Mouse (Mus musculus) T-cell, adult 66 days (primary cell): Measurements from ENCODE around the gene Ppdpf. TPM values are rescaled to one million over a fixed set of nuclear protein-coding genes. Genes with fewer than 3 reads are reported as not detected.

ENCODE experiments used
- total RNA-seq, 2 experiments: library from RNA; stranded (reverse); gene quantifications; 3 replicates in 1 of 2; 4 replicates in 1 of 2; pipeline ENCODE4 v1.2.4; 2023

Ppdpf gene
- total RNA-seq, result 100 to 1,000 TPM in 1 of 2 experiments, 10 to 100 TPM in 1; 85.3 to 108 TPM

GRCm38 (mm10) chr2:181187121-181188000 is at the start of gene Ppdpf:
Gene Ppdpf, plus strand, starts transcription at chr2:181187247.

GRCm38 (mm10) chr2:181156248-181157121 is 30.6 kb upstream of the Ppdpf start, which contains the start of gene Eef1a2:
Gene Eef1a2, minus strand, starts transcription at chr2:181157014.

GRCm38 (mm10) chr2:181202422-181202821 is 15.4 kb downstream of the Ppdpf start, which contains the start of gene Ptk6:
Gene Ptk6, minus strand, starts transcription at chr2:181202789.

GRCm38 (mm10) chr2:181213021-181213445 is 26.0 kb downstream of the Ppdpf start, which contains the start of gene Srms:
Gene Srms, minus strand, starts transcription at chr2:181213185.

GRCm38 (mm10) chr2:181219538-181220216 is 32.6 kb downstream of the Ppdpf start, which contains the start of gene Fndc11:
Gene Fndc11, plus strand, starts transcription at chr2:181220013.

Other genes starting within 250 kb of the Ppdpf start
- not detected for gene Nkain4, start 232.5 kb upstream of the Ppdpf start, total RNA-seq
- gene Arfgap1, start 220.0 kb upstream of the Ppdpf start, total RNA-seq, result 10 to 100 TPM; 74.9 to 81.4 TPM
- 1 to 10 TPM; 2.1 to 4.0 TPM for gene Col20a1, start 200.7 kb upstream of the Ppdpf start, total RNA-seq
- not detected for gene Chrna4, start 143.7 kb upstream of the Ppdpf start, total RNA-seq
- not detected for gene Kcnq2, start 51.9 kb upstream of the Ppdpf start, total RNA-seq
- not detected for gene Eef1a2, start 30.2 kb upstream of the Ppdpf start, total RNA-seq
- not detected for gene Ptk6, start 15.5 kb downstream of the Ppdpf start, total RNA-seq
- under 1 TPM; 0.29 to 0.80 TPM for gene Srms, start 25.9 kb downstream of the Ppdpf start, total RNA-seq
- under 1 TPM in 1 of 2 experiments, not detected in 1; 0.83 TPM for gene Fndc11, start 32.8 kb downstream of the Ppdpf start, total RNA-seq
- gene Helz2, start 54.8 kb downstream of the Ppdpf start, total RNA-seq, result 100 to 1,000 TPM; 148 to 165 TPM
- 10 to 100 TPM; 39.1 to 40.4 TPM for gene Gmeb2, start 100.8 kb downstream of the Ppdpf start, total RNA-seq
- not detected for gene Stmn3, start 127.3 kb downstream of the Ppdpf start, total RNA-seq
- 100 to 1,000 TPM; 126 to 141 TPM for gene Rtel1, start 132.5 kb downstream of the Ppdpf start, total RNA-seq
- 100 to 1,000 TPM; 126 to 143 TPM for gene Zgpat, start 177.7 kb downstream of the Ppdpf start, total RNA-seq
- 100 to 1,000 TPM in 1 of 2 experiments, 10 to 100 TPM in 1; 95.6 to 110 TPM for gene Arfrp1, start 178.2 kb downstream of the Ppdpf start, total RNA-seq
- gene Lime1, start 192.8 kb downstream of the Ppdpf start, total RNA-seq, result 100 to 1,000 TPM; 260 to 278 TPM